Mouse (Mus musculus) heart, embryonic 12.5 days (tissue): Measurements from ENCODE around the gene Lfng. TPM values are rescaled to one million over a fixed set of nuclear protein-coding genes. Genes with fewer than 3 reads are reported as not detected.
A peak's percentile ranks its signal among the peaks of the same experiment; 100 is the strongest.

ENCODE experiments used
- ATAC-seq: fragments of 200-750 bp; cut with Nextera tagmentation; 2 replicates; pipeline ENCODE4 v1.8.0; 2017; ENCODE audit warnings: moderate TSS enrichment, moderate library complexity; ENCODE audit not compliant: insufficient number of reproducible peaks, low FRiP score
- H3K27ac ChIP-seq: fragments of 300-500 bp; sonication (generic); 2 replicates; pipeline ENCODE4 v1.5.1; 2016; ENCODE audit warnings: mild to moderate bottlenecking, moderate library complexity; ENCODE audit not compliant: poor library complexity, severe bottlenecking
- H3K27me3 ChIP-seq: fragments of 300-500 bp; sonication (generic); replicated peaks from 2 replicates; pipeline ENCODE4 v1.6.1; 2016; ENCODE audit warnings: mild to moderate bottlenecking, moderate library complexity
- H3K36me3 ChIP-seq: fragments of 300-500 bp; sonication (generic); 2 replicates; pipeline ENCODE4 v1.6.1; 2016; ENCODE audit warnings: mild to moderate bottlenecking, moderate library complexity
- H3K4me1 ChIP-seq: fragments of 300-500 bp; sonication (generic); replicated peaks from 2 replicates; pipeline ENCODE4 v1.6.1; 2016; ENCODE audit warnings: mild to moderate bottlenecking
- H3K4me2 ChIP-seq: fragments of 300-500 bp; sonication (generic); 2 replicates; pipeline ENCODE4 v1.6.1; 2016; ENCODE audit warnings: mild to moderate bottlenecking, moderate library complexity
- H3K4me3 ChIP-seq: fragments of 300-500 bp; sonication (generic); 2 replicates; pipeline ENCODE4 v1.5.1; 2016; ENCODE audit warnings: mild to moderate bottlenecking
- H3K9ac ChIP-seq: fragments of 300-500 bp; sonication (generic); 2 replicates; pipeline ENCODE4 v1.6.1; 2016; ENCODE audit warnings: mild to moderate bottlenecking, moderate library complexity
- H3K9me3 ChIP-seq: fragments of 300-500 bp; sonication (generic); replicated peaks from 2 replicates; pipeline ENCODE4 v1.6.1; 2016; ENCODE audit warnings: mild to moderate bottlenecking, moderate library complexity
- WGBS: fragments of 180-500 bp; shearing (Covaris S2); methylation state at CpG from one replicate; pipeline ENCODE4 v1.1.7; 2016; 5-methylcytosine and 5-hydroxymethylcytosine counted together
- polyA plus RNA-seq: library from polyadenylated mRNA; unstranded; fragments of >200 nt; fragmentation: Nextera tagmentation; extraction: Ambion mirVana; gene quantifications from 2 replicates; pipeline ENCODE4 v1.2.1, GENCODE M21; 2016

The Lfng gene
- polyA plus RNA-seq, 1 experiment from 2014 or later = 2.9 TPM

DNA sequence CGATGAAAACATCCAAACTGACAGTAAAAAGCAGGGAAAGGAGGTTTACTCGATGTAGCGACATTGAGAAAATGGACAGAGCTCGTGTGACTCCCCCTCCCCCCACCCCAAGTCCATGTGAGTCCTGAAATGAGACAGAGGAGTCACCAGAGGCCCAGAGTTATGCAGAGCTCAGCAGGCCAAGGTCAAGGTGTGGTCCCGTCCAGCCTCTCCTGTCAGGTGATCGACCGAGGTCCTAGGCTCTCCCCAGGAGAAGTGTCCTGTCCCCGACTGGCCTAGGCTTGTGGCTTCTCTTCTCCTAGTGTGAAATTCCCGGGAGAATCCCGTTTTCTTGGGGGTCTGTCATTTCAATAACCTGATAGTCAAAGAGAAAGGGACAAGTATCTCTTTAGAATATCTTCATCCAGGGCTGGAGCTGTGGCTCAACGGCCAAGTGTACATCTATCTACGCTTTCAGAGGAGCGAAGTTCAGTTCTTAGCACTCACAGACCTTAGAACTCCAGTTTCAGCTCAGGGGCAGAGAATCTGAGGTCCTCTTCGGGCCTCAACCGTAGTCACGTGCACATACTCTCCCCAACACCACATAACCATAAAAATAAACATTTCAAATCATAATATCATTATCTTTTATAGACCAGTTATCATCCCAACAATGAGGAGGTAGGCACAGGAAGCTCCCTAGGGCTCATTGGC lies 17.9 kb upstream of the Lfng start:
- peaks cover 3% of the 10 kb centered on the region; the same call in 1 of the 2 replicates for H3K27me3 ChIP-seq
- no peak for ATAC-seq
- no peaks in the 10 kb centered on the region for H3K9me3 ChIP-seq
- H3K4me2 ChIP-seq = no peak overlapping the region
- no peaks in the 10 kb centered on the region for H3K4me1 ChIP-seq
- no peaks in the 10 kb centered on the region for H3K36me3 ChIP-seq
- 81% methylated on average over 16 of the region's 16 CpGs for WGBS
- no peak overlapping the region for H3K9ac ChIP-seq
- no peak overlapping the region for H3K27ac ChIP-seq
- H3K4me3 ChIP-seq = no peak overlapping the region

DNA sequence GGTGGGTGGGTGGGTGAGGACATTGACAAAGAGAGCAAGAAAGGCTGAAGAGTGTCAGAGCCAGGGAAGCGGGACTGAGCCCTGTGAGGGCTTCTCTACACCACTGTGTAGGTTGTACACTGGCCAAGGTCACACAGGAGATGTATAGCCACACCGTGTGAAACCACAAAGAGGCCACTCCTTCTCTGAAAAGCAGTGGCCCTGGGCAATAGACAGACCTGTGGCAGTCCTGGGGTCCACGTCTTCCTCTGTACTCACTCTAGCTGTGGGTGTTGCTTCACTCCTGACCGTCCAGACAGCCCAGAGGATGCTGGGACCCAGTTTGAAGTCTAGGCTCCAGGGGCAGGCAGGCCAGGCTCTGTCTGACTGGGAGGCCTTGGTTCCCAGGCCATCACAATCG lies 12.3 kb upstream of the Lfng start:
- ATAC-seq = no peak
- Histone ChIP-seq H3K27me3 (peaks cover 28% of the 10 kb centered on the region), H3K36me3 (no peaks in the 10 kb centered on the region), H3K9ac (no peak overlapping the region), H3K4me1 (peaks cover 14% of the 10 kb centered on the region), H3K4me3 (no peak overlapping the region), H3K9me3 (no peaks in the 10 kb centered on the region), H3K27ac (no peak overlapping the region), H3K4me2 (no peak overlapping the region)
- 71% methylated on average over 5 of the region's 5 CpGs for WGBS

DNA sequence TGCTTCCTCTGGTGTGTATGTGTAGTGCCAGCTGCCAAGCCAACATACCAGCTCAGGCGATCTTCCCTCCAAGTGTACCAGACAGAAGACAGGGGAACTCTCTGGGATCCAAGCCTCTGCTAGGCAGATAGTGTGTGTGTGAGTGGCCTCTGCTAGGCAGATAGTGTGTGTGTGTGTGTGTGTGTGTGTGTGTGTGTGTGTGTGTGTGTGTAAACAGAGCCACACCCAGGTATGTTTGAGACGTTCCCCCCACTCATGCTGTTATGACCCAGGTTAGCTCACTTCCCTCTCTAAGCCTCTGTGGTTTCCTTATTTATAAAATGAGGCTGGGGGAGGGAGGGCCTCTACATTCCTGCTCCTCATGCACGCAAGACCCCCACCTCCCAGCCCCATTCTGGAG lies 10.7 kb upstream of the Lfng start:
- ATAC-seq = no peak
- Histone ChIP-seq H3K4me2 (peak overlapping the region; percentile 9; the same call in 1 of the 2 replicates), H3K4me1 (peaks cover 14% of the 10 kb centered on the region), H3K27me3 (peaks cover 35% of the 10 kb centered on the region), H3K9ac (peak overlapping the region; percentile 22; the same call in 1 of the 2 replicates), H3K4me3 (no peak overlapping the region), H3K36me3 (no peaks in the 10 kb centered on the region), H3K27ac (no peak overlapping the region), H3K9me3 (no peaks in the 10 kb centered on the region; the same call in 1 of the 2 replicates)
- 51% methylated on average over 3 of the region's 3 CpGs for WGBS

DNA sequence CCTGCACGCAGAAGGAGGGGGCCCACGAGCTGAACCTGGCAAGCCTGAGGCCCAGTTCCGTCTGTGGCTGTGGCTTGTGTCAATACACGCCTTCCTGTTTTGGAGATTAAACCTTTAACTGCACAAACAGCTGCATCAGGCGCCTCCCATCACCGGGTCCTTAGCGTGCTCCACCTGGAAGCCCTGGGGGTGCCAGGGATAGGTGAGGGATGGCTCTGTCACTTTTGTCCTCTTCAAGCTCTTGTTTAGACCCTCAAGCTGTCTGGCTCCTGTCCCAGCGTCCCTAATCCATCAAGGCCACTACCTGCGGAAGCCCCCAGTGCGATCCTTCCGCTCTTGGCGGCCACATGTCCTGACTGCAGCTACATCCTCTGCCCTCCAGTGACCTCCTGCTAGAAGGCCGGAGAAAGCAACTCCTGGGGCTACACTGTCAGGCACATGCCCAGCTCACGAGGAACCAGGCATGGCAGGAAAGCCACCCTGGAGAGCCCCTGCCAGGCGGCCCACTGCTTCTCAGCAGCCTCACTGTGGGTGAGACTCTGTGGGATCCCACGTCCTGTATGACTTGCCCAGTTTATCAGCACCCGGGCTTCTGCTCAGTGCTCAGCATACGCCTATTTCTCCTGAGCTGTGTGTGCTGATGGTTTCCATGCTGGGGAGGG lies 10.1 kb upstream of the Lfng start:
- H3K9me3 ChIP-seq = no peaks in the 10 kb centered on the region; the same call in 1 of the 2 replicates
- no peak overlapping the region for H3K4me3 ChIP-seq
- ATAC-seq = peak; percentile 63
- H3K27ac ChIP-seq = no peak overlapping the region
- WGBS = 57% methylated on average over 18 of the region's 18 CpGs
- peaks cover 14% of the 10 kb centered on the region for H3K4me1 ChIP-seq
- peak overlapping the region; percentile 22; the same call in 1 of the 2 replicates for H3K9ac ChIP-seq
- peak overlapping the region; percentile 9; the same call in 1 of the 2 replicates for H3K4me2 ChIP-seq
- H3K36me3 ChIP-seq = no peaks in the 10 kb centered on the region
- H3K27me3 ChIP-seq = peaks cover 40% of the 10 kb centered on the region

DNA sequence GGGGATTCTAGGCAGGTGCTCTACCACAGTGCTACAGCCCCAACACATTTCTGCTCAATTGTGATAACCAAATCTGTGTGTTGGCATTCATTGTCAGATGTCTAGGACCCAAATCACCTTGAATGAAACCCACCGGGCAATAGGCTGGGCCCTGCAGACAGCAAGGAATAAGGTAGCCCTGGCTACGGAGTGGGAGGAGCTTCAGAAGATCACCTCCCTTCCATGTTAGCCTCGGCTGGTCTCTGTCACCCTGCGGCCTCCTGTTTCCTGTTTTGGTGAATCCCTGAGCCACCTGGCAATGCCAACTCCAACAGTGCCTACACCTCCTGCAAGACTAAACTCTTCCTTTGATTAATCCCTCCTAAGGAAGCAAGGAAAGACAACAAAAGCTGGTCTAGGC lies 9.3 kb upstream of the Lfng start:
- no peak overlapping the region for H3K4me3 ChIP-seq
- H3K9me3 ChIP-seq = no peaks in the 10 kb centered on the region; the same call in 1 of the 2 replicates
- no peak overlapping the region for H3K4me2 ChIP-seq
- H3K4me1 ChIP-seq = peaks cover 14% of the 10 kb centered on the region
- ATAC-seq = no peak
- no peak overlapping the region for H3K27ac ChIP-seq
- no peaks in the 10 kb centered on the region for H3K36me3 ChIP-seq
- peaks cover 48% of the 10 kb centered on the region for H3K27me3 ChIP-seq
- WGBS = 76% methylated on average over 4 of the region's 4 CpGs
- no peak overlapping the region for H3K9ac ChIP-seq

DNA sequence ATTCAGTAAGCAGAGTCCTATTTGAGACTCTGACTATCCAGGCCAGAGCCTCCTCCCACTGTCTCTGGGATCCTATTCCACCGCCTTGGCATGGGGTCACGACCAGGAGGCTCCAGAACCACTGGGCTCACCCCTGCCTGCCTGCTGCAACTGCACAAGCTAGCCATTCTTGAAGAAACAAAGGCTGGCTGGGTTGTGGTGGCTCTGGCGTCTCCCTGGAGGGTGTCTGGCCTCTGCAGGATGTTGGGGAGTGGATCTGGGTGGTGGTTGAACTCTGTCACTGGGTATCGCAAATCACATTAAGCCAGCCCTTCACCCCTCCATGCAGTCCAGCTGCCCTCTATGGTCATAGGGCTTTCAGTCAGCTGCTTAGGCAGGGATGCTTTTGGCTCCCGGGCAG lies 7.2 kb upstream of the Lfng start:
- 58% methylated on average over 5 of the region's 5 CpGs for WGBS
- no peak for ATAC-seq

DNA sequence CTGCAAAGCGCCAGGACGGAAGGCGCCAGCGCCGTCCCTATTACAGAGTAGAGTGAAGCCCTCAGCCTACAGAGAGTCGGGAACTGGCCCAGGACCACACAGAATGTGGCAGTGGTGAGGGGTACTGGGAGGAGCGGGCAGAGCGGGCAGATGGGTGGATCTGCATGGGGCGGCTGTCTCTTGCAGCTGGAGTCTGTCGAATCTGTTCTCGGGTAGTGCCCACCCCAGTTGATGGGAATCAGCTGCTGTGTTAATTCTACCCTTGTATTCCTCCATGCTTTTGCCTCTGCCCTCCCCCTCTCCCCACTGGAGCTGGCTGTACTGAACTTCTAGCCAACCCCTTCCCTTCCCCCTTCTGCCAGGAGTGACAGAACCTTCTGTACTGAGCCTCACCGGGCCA lies 5.4 kb upstream of the Lfng start:
- Histone ChIP-seq H3K4me3 (no peak overlapping the region), H3K9me3 (no peaks in the 10 kb centered on the region; the same call in 1 of the 2 replicates), H3K4me2 (no peak overlapping the region), H3K36me3 (no peaks in the 10 kb centered on the region), H3K9ac (no peak overlapping the region), H3K27me3 (peaks cover 70% of the 10 kb centered on the region), H3K4me1 (peaks cover 13% of the 10 kb centered on the region), H3K27ac (no peak overlapping the region)
- WGBS = 70% methylated on average over 12 of the region's 12 CpGs
- no peak for ATAC-seq

More for the DNA sequence above, 7.2 kb upstream of the Lfng start:
- H3K4me2 ChIP-seq = no peak overlapping the region
- no peaks in the 10 kb centered on the region; the same call in 1 of the 2 replicates for H3K9me3 ChIP-seq
- no peak overlapping the region for H3K4me3 ChIP-seq
- H3K36me3 ChIP-seq = no peaks in the 10 kb centered on the region
- H3K27ac ChIP-seq = no peak overlapping the region
- H3K27me3 ChIP-seq = peaks cover 60% of the 10 kb centered on the region
- peaks cover 14% of the 10 kb centered on the region for H3K4me1 ChIP-seq
- no peak overlapping the region for H3K9ac ChIP-seq

DNA sequence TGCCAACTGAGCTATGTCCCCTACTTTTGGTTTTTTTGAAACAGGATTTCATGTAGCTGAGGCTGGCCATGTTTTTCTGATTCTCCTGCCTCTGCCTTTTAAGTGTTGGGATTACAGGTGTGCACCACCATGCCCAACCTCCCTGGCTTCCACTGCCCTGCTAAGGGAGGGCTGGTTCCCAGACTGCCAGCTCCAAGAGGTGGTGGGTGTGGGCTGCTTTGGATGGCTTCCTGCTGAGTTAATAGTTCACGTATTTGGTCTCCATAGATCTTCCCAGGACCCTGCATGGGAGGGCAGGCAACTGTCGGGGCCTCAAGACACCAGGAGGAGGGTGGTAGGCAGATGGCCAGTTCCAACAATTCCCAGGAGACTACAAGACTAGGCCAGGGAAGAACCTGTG lies 4.6 kb upstream of the Lfng start:
- WGBS = 43% methylated on average over 2 of the region's 2 CpGs
- Histone ChIP-seq H3K4me3 (no peak overlapping the region), H3K4me1 (peaks cover 14% of the 10 kb centered on the region), H3K27ac (no peak overlapping the region), H3K9me3 (no peaks in the 10 kb centered on the region; the same call in 1 of the 2 replicates), H3K27me3 (peaks cover 71% of the 10 kb centered on the region), H3K9ac (no peak overlapping the region), H3K4me2 (no peak overlapping the region), H3K36me3 (no peaks in the 10 kb centered on the region)
- no peak for ATAC-seq

DNA sequence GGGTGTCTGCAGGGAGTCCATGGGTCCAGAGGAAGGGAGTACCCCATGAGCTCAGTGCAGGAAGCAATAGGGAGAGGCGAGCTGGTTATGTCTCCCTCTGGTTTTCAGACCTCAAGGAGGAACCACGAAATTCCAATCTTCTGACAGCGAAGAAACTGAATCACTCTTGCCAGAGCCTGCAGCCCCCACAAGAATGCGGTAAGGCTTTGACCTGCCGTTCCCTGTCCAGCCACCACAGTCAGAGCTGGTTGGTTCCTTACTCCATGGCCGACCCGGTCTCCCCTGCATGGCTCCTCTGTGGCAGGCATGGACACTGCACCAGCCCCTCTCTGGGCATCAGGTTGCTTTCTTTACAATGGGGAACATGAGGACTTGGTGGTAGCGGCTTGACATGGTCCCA lies 2.7 kb upstream of the Lfng start:
- Histone ChIP-seq H3K4me1 (peaks cover 32% of the 10 kb centered on the region), H3K36me3 (no peaks in the 10 kb centered on the region), H3K9me3 (no peaks in the 10 kb centered on the region; the same call in 1 of the 2 replicates), H3K27me3 (peaks cover 80% of the 10 kb centered on the region), H3K4me3 (no peak overlapping the region), H3K27ac (no peak overlapping the region), H3K4me2 (no peak overlapping the region), H3K9ac (no peak overlapping the region)
- no peak for ATAC-seq
- 44% methylated on average over 8 of the region's 8 CpGs for WGBS

DNA sequence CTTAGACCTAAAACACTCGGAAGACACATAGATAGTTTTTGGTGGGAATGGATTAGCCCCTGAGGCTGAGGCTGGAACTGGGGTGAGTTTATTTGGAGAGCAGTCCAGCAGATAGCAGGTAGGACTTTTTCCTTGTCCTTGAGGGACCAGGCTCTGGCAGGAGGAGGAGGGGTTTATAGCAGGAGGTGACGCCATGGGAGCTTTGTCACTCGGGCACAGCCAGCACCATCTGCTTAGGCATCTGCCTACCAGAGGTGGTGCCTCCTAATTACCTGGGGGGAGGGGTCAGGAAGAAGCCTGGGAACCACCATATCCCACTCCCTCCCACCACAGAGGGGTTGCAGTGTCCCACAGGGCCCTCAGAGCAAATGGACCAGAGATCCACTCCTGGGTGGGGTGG lies 1.9 kb upstream of the Lfng start:
- Histone ChIP-seq H3K9me3 (no peaks in the 10 kb centered on the region; the same call in 1 of the 2 replicates), H3K9ac (no peak overlapping the region), H3K4me3 (no peak overlapping the region), H3K36me3 (no peaks in the 10 kb centered on the region), H3K27me3 (peaks cover 88% of the 10 kb centered on the region), H3K27ac (no peak overlapping the region), H3K4me2 (no peak overlapping the region), H3K4me1 (peaks cover 40% of the 10 kb centered on the region)
- 14% methylated on average over 3 of the region's 3 CpGs for WGBS
- ATAC-seq = no peak

DNA sequence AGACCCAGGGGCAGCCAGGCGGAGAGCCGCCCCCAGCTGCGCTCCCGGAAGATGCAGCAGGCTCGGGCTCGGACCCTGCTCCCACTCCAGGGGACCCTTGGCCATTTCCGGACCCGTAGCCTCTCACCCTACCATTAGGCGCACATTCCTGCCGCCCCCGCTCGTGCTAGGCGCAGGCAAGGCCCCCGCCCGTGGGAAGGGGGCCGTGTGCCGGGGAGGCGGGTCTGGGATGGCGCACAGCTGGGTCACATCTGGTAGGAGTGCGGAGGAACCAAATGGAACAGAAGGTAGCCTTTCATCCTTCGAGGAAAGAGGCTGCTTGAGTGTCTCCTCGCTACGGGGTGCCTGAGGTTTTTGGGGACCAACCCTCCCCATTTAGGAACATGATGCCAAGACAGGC lies 734 bp upstream of the Lfng start:
- ATAC-seq = no peak
- Histone ChIP-seq H3K4me1 (peaks cover 52% of the 10 kb centered on the region), H3K9ac (no peak overlapping the region), H3K4me2 (peak overlapping the region; percentile 83), H3K27me3 (peaks cover 85% of the 10 kb centered on the region), H3K4me3 (peak overlapping the region; percentile 53), H3K27ac (no peak overlapping the region), H3K36me3 (no peaks in the 10 kb centered on the region), H3K9me3 (no peaks in the 10 kb centered on the region)
- 1% methylated on average over 23 of the region's 23 CpGs for WGBS
